Mouse (Mus musculus) heart, embryonic 15.5 days (tissue): ENCODE results near the gene Epb41l3. TPM values are rescaled to one million over a fixed set of nuclear protein-coding genes. Genes with fewer than 3 reads are reported as not detected.

Experiments used
- ATAC-seq: fragments of 200-750 bp; cut with Nextera tagmentation; replicated peaks from 2 replicates; pipeline ENCODE4 v1.8.0; 2017; ENCODE audit warnings: low read depth, moderate TSS enrichment; ENCODE audit not compliant: insufficient number of reproducible peaks, insufficient read depth, low FRiP score
- H3K27ac ChIP-seq: fragments of 300-500 bp; sonication (generic); 2 replicates; pipeline ENCODE4 v1.5.1; 2015; ENCODE audit warnings: mild to moderate bottlenecking, inconsistent platforms
- H3K27me3 ChIP-seq: fragments of 300-500 bp; sonication (generic); 2 replicates; pipeline ENCODE4 v1.6.1; 2015; ENCODE audit warnings: inconsistent platforms
- H3K36me3 ChIP-seq: fragments of 300-500 bp; sonication (generic); 2 replicates; pipeline ENCODE4 v1.6.1; 2015; ENCODE audit warnings: mild to moderate bottlenecking, inconsistent platforms
- H3K4me1 ChIP-seq: fragments of 300-500 bp; sonication (generic); replicated peaks from 2 replicates; pipeline ENCODE4 v1.6.1; 2015; ENCODE audit warnings: inconsistent platforms
- H3K4me2 ChIP-seq: fragments of 300-500 bp; sonication (generic); 2 replicates; pipeline ENCODE4 v1.6.1; 2015; ENCODE audit warnings: inconsistent platforms, mild to moderate bottlenecking, moderate library complexity
- H3K4me3 ChIP-seq: fragments of 300-500 bp; sonication (generic); 2 replicates; pipeline ENCODE4 v1.5.1; 2015; ENCODE audit warnings: mild to moderate bottlenecking, inconsistent platforms
- H3K9ac ChIP-seq: fragments of 300-500 bp; sonication (generic); 2 replicates; pipeline ENCODE4 v1.6.1; 2015; ENCODE audit warnings: mild to moderate bottlenecking, inconsistent platforms
- H3K9me3 ChIP-seq: fragments of 300-500 bp; sonication (generic); replicated peaks from 2 replicates; pipeline ENCODE4 v1.6.1; 2016; ENCODE audit warnings: inconsistent platforms
- WGBS: fragments of 180-500 bp; shearing (Covaris S2); methylation state at CpG from one replicate; pipeline ENCODE4 v1.1.7; 2015; ENCODE audit warnings: mixed read lengths; 5-methylcytosine and 5-hydroxymethylcytosine counted together
- polyA plus RNA-seq: library from polyadenylated mRNA; unstranded; fragments of >200 nt; fragmentation: Nextera tagmentation; extraction: Ambion mirVana; gene quantifications from 2 replicates; pipeline ENCODE4 v1.2.1, GENCODE M21; 2015

Gene Epb41l3
- polyA plus RNA-seq, 1 experiment from 2014 or later: 93.6 TPM

GRCm38 (mm10) chr17:69076238-69076625 is 749 bp downstream of the Epb41l3 start:
- H3K4me1 ChIP-seq: peaks cover 14% of the 10 kb centered on the region
- peak overlapping the region; percentile 47 for H3K9ac ChIP-seq
- WGBS: under 1% methylated on average over 28 of the region's 28 CpGs
- no peaks in the 10 kb centered on the region for H3K9me3 ChIP-seq
- H3K4me3 ChIP-seq: peak overlapping the region; percentile 55
- peak; percentile 65; the same call in 1 of the 2 replicates for ATAC-seq
- no peak overlapping the region for H3K27ac ChIP-seq
- H3K36me3 ChIP-seq: no peaks in the 10 kb centered on the region
- peak overlapping the region; percentile 99 for H3K4me2 ChIP-seq
- H3K27me3 ChIP-seq: peaks cover 51% of the 10 kb centered on the region

GRCm38 (mm10) chr17:69076747-69077543 is 1.5 kb downstream of the Epb41l3 start:
- Histone ChIP-seq H3K4me3 (peak overlapping the region; percentile 55), H3K27ac (no peak overlapping the region), H3K9me3 (no peaks in the 10 kb centered on the region), H3K27me3 (peaks cover 51% of the 10 kb centered on the region), H3K9ac (peak overlapping the region; percentile 8; the same call in 1 of the 2 replicates), H3K4me1 (peaks cover 14% of the 10 kb centered on the region), H3K36me3 (no peaks in the 10 kb centered on the region), H3K4me2 (peak overlapping the region; percentile 99)
- WGBS: 2% methylated on average over 25 of the region's 25 CpGs
- no peak for ATAC-seq

GRCm38 (mm10) chr17:69077544-69077920 is 2.0 kb downstream of the Epb41l3 start:
- no peak for ATAC-seq
- Histone ChIP-seq H3K27me3 (peaks cover 51% of the 10 kb centered on the region), H3K4me3 (peak overlapping the region; percentile 55), H3K4me2 (peak overlapping the region; percentile 99), H3K27ac (no peak overlapping the region), H3K4me1 (peaks cover 14% of the 10 kb centered on the region), H3K9me3 (no peaks in the 10 kb centered on the region), H3K36me3 (no peaks in the 10 kb centered on the region), H3K9ac (no peak overlapping the region)
- 26% methylated on average over 11 of the region's 11 CpGs for WGBS

- Histone ChIP-seq H3K27ac (no peak overlapping the region), H3K36me3 (no peaks in the 10 kb centered on the region), H3K9ac (no peak overlapping the region), H3K4me2 (no peak overlapping the region), H3K9me3 (no peaks in the 10 kb centered on the region), H3K27me3 (peaks cover 16% of the 10 kb centered on the region), H3K4me1 (peaks cover under 1% of the 10 kb centered on the region), H3K4me3 (no peak overlapping the region)
- no peak for ATAC-seq
- WGBS: 81% methylated on average over 7 of the region's 7 CpGs
Observed at GRCm38 (mm10) chr17:69082316-69082715, 6.8 kb downstream of the Epb41l3 start.

- Histone ChIP-seq H3K4me1 (no peaks in the 10 kb centered on the region), H3K9ac (no peak overlapping the region), H3K4me2 (no peak overlapping the region), H3K27me3 (no peaks in the 10 kb centered on the region), H3K27ac (no peak overlapping the region), H3K9me3 (no peaks in the 10 kb centered on the region), H3K4me3 (no peak overlapping the region), H3K36me3 (no peaks in the 10 kb centered on the region)
- 77% methylated on average over 3 of the region's 3 CpGs for WGBS
- ATAC-seq: no peak
Observed at GRCm38 (mm10) chr17:69091618-69092017, 16.1 kb downstream of the Epb41l3 start.

GRCm38 (mm10) chr17:69097068-69097467 is 21.6 kb downstream of the Epb41l3 start:
- Histone ChIP-seq H3K27ac (no peak overlapping the region), H3K36me3 (no peaks in the 10 kb centered on the region), H3K4me3 (no peak overlapping the region), H3K4me2 (no peak overlapping the region), H3K4me1 (no peaks in the 10 kb centered on the region), H3K9me3 (no peaks in the 10 kb centered on the region), H3K9ac (no peak overlapping the region), H3K27me3 (no peaks in the 10 kb centered on the region)
- WGBS: 88% methylated on average over 4 of the region's 4 CpGs
- ATAC-seq: no peak

- Histone ChIP-seq H3K27ac (no peak overlapping the region), H3K36me3 (no peaks in the 10 kb centered on the region), H3K27me3 (no peaks in the 10 kb centered on the region), H3K4me2 (no peak overlapping the region), H3K9ac (no peak overlapping the region), H3K4me1 (no peaks in the 10 kb centered on the region), H3K4me3 (no peak overlapping the region), H3K9me3 (no peaks in the 10 kb centered on the region)
- WGBS: 34% methylated on average over 7 of the region's 7 CpGs
- no peak for ATAC-seq
Observed at GRCm38 (mm10) chr17:69097955-69098354, 22.5 kb downstream of the Epb41l3 start.

- Histone ChIP-seq H3K4me3 (no peak overlapping the region), H3K27me3 (no peaks in the 10 kb centered on the region), H3K36me3 (no peaks in the 10 kb centered on the region), H3K9me3 (no peaks in the 10 kb centered on the region), H3K4me1 (peaks cover 7% of the 10 kb centered on the region), H3K4me2 (no peak overlapping the region), H3K9ac (no peak overlapping the region), H3K27ac (no peak overlapping the region)
- 71% methylated on average over 8 of the region's 8 CpGs for WGBS
- ATAC-seq: no peak
Observed at GRCm38 (mm10) chr17:69103326-69103725, 27.8 kb downstream of the Epb41l3 start.

GRCm38 (mm10) chr17:69105035-69105798 is 29.7 kb downstream of the Epb41l3 start:
- H3K4me1 ChIP-seq: peaks cover 7% of the 10 kb centered on the region
- peak overlapping the region; percentile 25; the same call in 1 of the 2 replicates for H3K27ac ChIP-seq
- peak overlapping the region; percentile 29 for H3K4me3 ChIP-seq
- peak; percentile 60 for ATAC-seq
- H3K27me3 ChIP-seq: no peaks in the 10 kb centered on the region
- H3K4me2 ChIP-seq: peak overlapping the region; percentile 62
- H3K36me3 ChIP-seq: no peaks in the 10 kb centered on the region
- no peak overlapping the region for H3K9ac ChIP-seq
- no peaks in the 10 kb centered on the region for H3K9me3 ChIP-seq
- WGBS: 15% methylated on average over 14 of the region's 14 CpGs

GRCm38 (mm10) chr17:69105799-69106401 is 30.4 kb downstream of the Epb41l3 start:
- Histone ChIP-seq H3K27me3 (no peaks in the 10 kb centered on the region), H3K36me3 (no peaks in the 10 kb centered on the region), H3K27ac (peak overlapping the region; percentile 25; the same call in 1 of the 2 replicates), H3K4me3 (peak overlapping the region; percentile 29), H3K9ac (no peak overlapping the region), H3K9me3 (no peaks in the 10 kb centered on the region), H3K4me1 (peaks cover 7% of the 10 kb centered on the region), H3K4me2 (peak overlapping the region; percentile 62)
- no peak for ATAC-seq
- 6% methylated on average over 5 of the region's 5 CpGs for WGBS

GRCm38 (mm10) chr17:69109216-69109615 is 33.7 kb downstream of the Epb41l3 start:
- no peak for ATAC-seq
- Histone ChIP-seq H3K27me3 (no peaks in the 10 kb centered on the region), H3K4me2 (no peak overlapping the region), H3K9ac (no peak overlapping the region), H3K4me1 (peaks cover 7% of the 10 kb centered on the region), H3K9me3 (no peaks in the 10 kb centered on the region), H3K27ac (no peak overlapping the region), H3K36me3 (no peaks in the 10 kb centered on the region), H3K4me3 (no peak overlapping the region)
- 58% methylated on average over 6 of the region's 6 CpGs for WGBS
